8 mouse cellular contexts compared by ENCODE assay signal in the genomic region with DNA sequence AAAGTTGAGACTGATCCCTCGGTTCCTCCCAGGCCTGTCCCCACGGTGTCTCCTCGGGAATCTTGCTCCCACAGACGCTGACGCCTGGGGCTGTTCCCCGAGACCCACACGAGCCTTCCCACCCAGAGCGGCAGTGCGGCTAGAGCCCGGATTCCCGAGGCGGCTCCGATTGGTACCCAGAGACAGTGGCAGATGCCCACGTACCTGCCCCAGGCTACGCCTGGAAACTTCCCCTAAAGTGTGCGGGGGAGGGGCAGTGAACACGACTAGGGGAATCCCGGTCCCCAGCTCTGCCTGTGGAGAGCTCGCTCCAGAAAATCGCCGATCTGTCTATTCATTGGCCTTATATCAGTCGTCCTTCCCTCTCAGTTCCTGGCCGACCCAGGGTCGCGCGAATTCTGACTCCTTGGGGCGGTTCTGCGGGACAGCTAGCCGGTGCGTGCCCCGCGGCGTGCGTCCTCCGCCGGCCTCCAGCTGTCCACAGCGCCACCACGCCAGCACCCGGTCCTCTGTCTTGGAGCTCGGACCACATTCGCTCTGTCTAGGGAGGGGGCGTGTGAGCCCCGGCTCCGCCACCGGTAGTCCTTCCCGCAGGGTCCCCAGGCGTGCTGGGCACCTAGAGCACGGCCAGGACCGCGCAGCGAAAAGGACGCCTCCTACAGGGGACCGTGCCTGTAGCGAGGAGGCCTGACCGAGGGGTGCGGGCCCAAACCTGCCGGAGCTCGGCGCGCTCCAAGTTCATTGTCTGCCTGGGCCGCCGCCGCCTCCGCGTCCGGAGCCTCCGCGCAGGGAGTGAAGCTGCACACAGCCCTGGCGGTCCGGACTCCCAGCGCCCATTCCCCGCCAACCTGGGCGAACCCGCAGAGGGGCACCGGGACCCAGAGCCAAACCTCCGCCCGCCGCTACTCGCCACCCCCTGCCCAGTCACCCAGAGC. TPM values are rescaled to one million over a fixed set of nuclear protein-coding genes. Genes with fewer than 3 reads are reported as not detected.
DNase-seq lines count a peak whose midpoint lies in the region; ATAC-seq lines count a peak whose summit lies in the region.

No protein-coding gene starts in this region.

- DNase-seq in WW6 (ENCODE audit: low read depth, low spot score): peak; percentile 33
- peak; percentile 64 to 66 for DNase-seq in cerebellum, postnatal 14 days
- DNase-seq in frontal cortex, postnatal 36 days (ENCODE audit: low spot score in 2 of 2): peak; percentile 65 to 70
- peak; percentile 72 for DNase-seq in layer of hippocampus, postnatal 36 days
- peak; percentile 74 for DNase-seq in lung, postnatal 36 days
- peak; percentile 72 for DNase-seq in retina, embryonic 14.5 days (ENCODE audit: low spot score)
- DNase-seq in thymus, postnatal 36 days: peak; percentile 77 to 79

- no peaks in the 10 kb centered on the region for H3K9me3 ChIP-seq in hindbrain, embryonic 13.5 days

- peak overlapping the region; percentile 90 for H3K4me2 ChIP-seq in hindbrain, embryonic 13.5 days

- peak overlapping the region; percentile 93 for H3K27ac ChIP-seq in hindbrain, embryonic 13.5 days

- H3K9ac ChIP-seq in hindbrain, embryonic 13.5 days: peak overlapping the region; percentile 93

- H3K4me1 ChIP-seq in hindbrain, embryonic 13.5 days (replicated peaks): peaks cover 49% of the 10 kb centered on the region

- peak; percentile 81 for ATAC-seq in hindbrain, embryonic 13.5 days (ENCODE audit: low FRiP score)

- H3K36me3 ChIP-seq in hindbrain, embryonic 13.5 days: no peaks in the 10 kb centered on the region

- H3K27me3 ChIP-seq in hindbrain, embryonic 13.5 days: no peaks in the 10 kb centered on the region

- H3K4me3 ChIP-seq in hindbrain, embryonic 13.5 days: peak overlapping the region; percentile 85

- under 1% methylated on average over 79 of the region's 79 CpGs for WGBS in hindbrain, embryonic 13.5 days

RNA-seq across cellular contexts. Expression of a gene that starts 0.7 kb away (rescaled TPM):
- 22.2 and 24.4 TPM in 2 replicates for polyA plus RNA-seq in hindbrain, embryonic 13.5 days (2015; fragmentation: Nextera tagmentation; extraction: Ambion mirVana)
- total RNA-seq in layer of hippocampus, postnatal 36 days (2021): 10 to 100 TPM; 43.2 to 43.4 TPM

Comparison
In these comparisons a context has a peak if more than half of its experiments do, and no peak if none do; other contexts are left out.
1. Peak in every context shown above with its lines: DNase-seq, ATAC-seq, H3K4me3 ChIP-seq and H3K27ac ChIP-seq.